Mouse (Mus musculus) right cerebral cortex, postnatal 10 days (tissue): ENCODE measurements at regions not wholly inside any gene's neighbourhood (a gene's known extent, or its start where the extent isn't known, plus 50 kb on each side); places are given as distances from the start of the nearest gene placed in this dataset.

Source experiments
- DNase-seq, 2 experiments: peaks; one replicate each; pipeline ENCODE4 v3.0.0; 2021; ENCODE audit warnings: low spot score in 2 of 2

- peak; percentile 16 to 34 for DNase-seq
These were observed 464.6 kb upstream of the Arrdc3 start for GRCm38 (mm10) chr13:80418480-80419183.

DNA sequence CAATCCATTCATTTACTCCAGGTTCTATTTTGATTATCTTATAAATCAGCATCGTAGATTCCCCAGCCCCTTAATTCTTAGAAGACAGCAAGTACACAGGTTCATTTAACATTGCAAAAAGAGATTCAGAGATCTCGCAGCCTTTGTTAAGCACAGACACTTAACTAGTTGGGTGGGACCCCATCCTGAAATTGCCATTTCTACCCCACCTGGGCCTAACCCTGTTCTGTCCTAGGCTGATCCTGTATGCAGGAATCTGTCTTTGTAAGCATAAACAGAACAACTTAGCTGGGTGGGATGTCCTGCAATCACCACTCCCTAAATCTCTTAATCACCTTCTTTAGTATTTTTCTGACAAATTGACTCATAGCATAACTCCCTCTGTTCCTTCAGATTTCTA lies 462.8 kb upstream of the Arrdc3 start:
- no peak for DNase-seq
